Mouse (Mus musculus) hindbrain, embryonic 16.5 days (tissue): ENCODE measurements around the gene Spon2. TPM values are rescaled to one million over a fixed set of nuclear protein-coding genes. Genes with fewer than 3 reads are reported as not detected.

Experiments used
- ATAC-seq: fragments of 200-750 bp; cut with Nextera tagmentation; 2 replicates; pipeline ENCODE4 v1.8.0; 2017; ENCODE audit warnings: moderate TSS enrichment, moderate library complexity
- H3K27ac ChIP-seq: fragments of 300-500 bp; sonication (generic); 2 replicates; pipeline ENCODE4 v1.5.1; 2014; ENCODE audit warnings: low read depth, mild to moderate bottlenecking, control low read depth, low read length, moderate library complexity
- H3K27me3 ChIP-seq: fragments of 300-500 bp; sonication (generic); replicated peaks from 2 replicates; pipeline ENCODE4 v1.6.1; 2014; ENCODE audit warnings: low read length; ENCODE audit not compliant: control insufficient read depth, insufficient read depth
- H3K36me3 ChIP-seq: fragments of 300-500 bp; sonication (generic); 2 replicates; pipeline ENCODE4 v1.6.1; 2014; ENCODE audit warnings: mild to moderate bottlenecking, low read length, moderate library complexity, mixed read lengths; ENCODE audit not compliant: control insufficient read depth, insufficient read depth
- H3K4me1 ChIP-seq: fragments of 300-500 bp; sonication (generic); 2 replicates; pipeline ENCODE4 v1.6.1; 2014; ENCODE audit warnings: low read depth, low read length; ENCODE audit not compliant: control insufficient read depth, insufficient read depth
- H3K4me2 ChIP-seq: fragments of 300-500 bp; sonication (generic); 2 replicates; pipeline ENCODE4 v1.6.1; 2014; ENCODE audit warnings: mild to moderate bottlenecking, low read length, control low read depth, moderate library complexity
- H3K4me3 ChIP-seq: fragments of 300-500 bp; sonication (generic); 2 replicates; pipeline ENCODE4 v1.5.1; 2014; ENCODE audit warnings: mild to moderate bottlenecking, low read length, control low read depth, moderate library complexity
- H3K9ac ChIP-seq: fragments of 300-500 bp; sonication (generic); 2 replicates; pipeline ENCODE4 v1.6.1; 2014; ENCODE audit warnings: low read depth, mild to moderate bottlenecking, control low read depth, low read length, moderate library complexity
- H3K9me3 ChIP-seq: fragments of 300-500 bp; sonication (generic); 2 replicates; pipeline ENCODE4 v1.6.1; 2014; ENCODE audit warnings: mild to moderate bottlenecking, low read length, moderate library complexity; ENCODE audit not compliant: control insufficient read depth
- WGBS: fragments of 180-500 bp; shearing (Covaris S2); extraction: QIAGEN DNeasy Blood & Tissue Kit; methylation state at CpG from one replicate; pipeline ENCODE4 v1.1.7; 2014; 5-methylcytosine and 5-hydroxymethylcytosine counted together
- polyA plus RNA-seq: library from polyadenylated mRNA; unstranded; fragments of >200 nt; fragmentation: Nextera tagmentation; extraction: Ambion mirVana; gene quantifications from 2 replicates; pipeline ENCODE4 v1.2.1, GENCODE M21; 2015

The Spon2 gene
- polyA plus RNA-seq, 1 experiment from 2014 or later = 4.7 TPM

GRCm38 (mm10) chr5:33220350-33221044, 2.2 kb upstream of the Spon2 start:
- Histone ChIP-seq H3K9ac (no peak overlapping the region), H3K27me3 (no peaks in the 10 kb centered on the region), H3K9me3 (no peaks in the 10 kb centered on the region), H3K27ac (peak overlapping the region; percentile 2; the same call in 1 of the 2 replicates), H3K4me2 (no peak overlapping the region), H3K36me3 (no peaks in the 10 kb centered on the region), H3K4me1 (0 out of 2 replicates have a peak, but pooled peaks cover 5% of the 10 kb centered on the region), H3K4me3 (no peak overlapping the region)
- ATAC-seq = peak; percentile 76; the same call in 1 of the 2 replicates
- WGBS = 79% methylated on average over 10 of the region's 10 CpGs

GRCm38 (mm10) chr5:33219831-33220230, 1.6 kb upstream of the Spon2 start:
- Histone ChIP-seq H3K36me3 (no peaks in the 10 kb centered on the region), H3K27me3 (no peaks in the 10 kb centered on the region), H3K4me3 (no peak overlapping the region), H3K4me2 (no peak overlapping the region), H3K27ac (no peak overlapping the region), H3K9ac (no peak overlapping the region), H3K4me1 (0 out of 2 replicates have a peak, but pooled peaks cover 5% of the 10 kb centered on the region), H3K9me3 (no peaks in the 10 kb centered on the region)
- WGBS = 93% methylated on average over 4 of the region's 4 CpGs
- no peak for ATAC-seq

- H3K9ac ChIP-seq = no peak overlapping the region
- H3K36me3 ChIP-seq = no peaks in the 10 kb centered on the region
- no peak overlapping the region for H3K27ac ChIP-seq
- 0 out of 2 replicates have a peak, but pooled peaks cover 5% of the 10 kb centered on the region for H3K4me1 ChIP-seq
- no peak for ATAC-seq
- no peaks in the 10 kb centered on the region for H3K9me3 ChIP-seq
- H3K4me3 ChIP-seq = no peak overlapping the region
- H3K4me2 ChIP-seq = no peak overlapping the region
- H3K27me3 ChIP-seq = no peaks in the 10 kb centered on the region
- WGBS = 68% methylated on average over 20 of the region's 20 CpGs
Observed at GRCm38 (mm10) chr5:33218746-33219449, 643 bp upstream of the Spon2 start.

GRCm38 (mm10) chr5:33217663-33218062, 592 bp downstream of the Spon2 start:
- Histone ChIP-seq H3K9me3 (no peaks in the 10 kb centered on the region), H3K27ac (no peak overlapping the region), H3K9ac (no peak overlapping the region), H3K4me1 (0 out of 2 replicates have a peak, but pooled peaks cover 5% of the 10 kb centered on the region), H3K4me3 (no peak overlapping the region), H3K36me3 (no peaks in the 10 kb centered on the region), H3K4me2 (no peak overlapping the region), H3K27me3 (no peaks in the 10 kb centered on the region)
- 49% methylated on average over 3 of the region's 3 CpGs for WGBS
- no peak for ATAC-seq

- Histone ChIP-seq H3K36me3 (no peaks in the 10 kb centered on the region), H3K27ac (no peak overlapping the region), H3K27me3 (no peaks in the 10 kb centered on the region), H3K4me3 (no peak overlapping the region), H3K4me2 (no peak overlapping the region), H3K9me3 (no peaks in the 10 kb centered on the region), H3K4me1 (no peaks in the 10 kb centered on the region), H3K9ac (no peak overlapping the region)
- ATAC-seq = no peak
- WGBS = 70% methylated on average over 4 of the region's 4 CpGs
Observed at GRCm38 (mm10) chr5:33214723-33215122, 3.5 kb downstream of the Spon2 start.

GRCm38 (mm10) chr5:33211254-33211653, 7.0 kb downstream of the Spon2 start:
- Histone ChIP-seq H3K27ac (no peak overlapping the region), H3K4me1 (no peaks in the 10 kb centered on the region), H3K36me3 (no peaks in the 10 kb centered on the region), H3K9ac (no peak overlapping the region), H3K4me2 (no peak overlapping the region), H3K4me3 (no peak overlapping the region), H3K27me3 (no peaks in the 10 kb centered on the region), H3K9me3 (no peaks in the 10 kb centered on the region)
- WGBS = 87% methylated on average over 5 of the region's 5 CpGs
- no peak for ATAC-seq

GRCm38 (mm10) chr5:33210515-33210914, 7.7 kb downstream of the Spon2 start:
- WGBS = 84% methylated on average over 3 of the region's 3 CpGs
- H3K27me3 ChIP-seq = no peaks in the 10 kb centered on the region
- H3K36me3 ChIP-seq = no peaks in the 10 kb centered on the region
- H3K9ac ChIP-seq = no peak overlapping the region
- no peak overlapping the region for H3K4me3 ChIP-seq
- H3K9me3 ChIP-seq = no peaks in the 10 kb centered on the region
- no peak overlapping the region for H3K27ac ChIP-seq
- no peak for ATAC-seq
- H3K4me1 ChIP-seq = no peaks in the 10 kb centered on the region
- H3K4me2 ChIP-seq = no peak overlapping the region

GRCm38 (mm10) chr5:33208533-33209245, 9.6 kb downstream of the Spon2 start:
- no peak overlapping the region for H3K9ac ChIP-seq
- H3K4me2 ChIP-seq = no peak overlapping the region
- 81% methylated on average over 14 of the region's 14 CpGs for WGBS
- no peak overlapping the region for H3K4me3 ChIP-seq
- no peak overlapping the region for H3K27ac ChIP-seq
- H3K9me3 ChIP-seq = no peaks in the 10 kb centered on the region
- no peaks in the 10 kb centered on the region for H3K4me1 ChIP-seq
- no peaks in the 10 kb centered on the region for H3K27me3 ChIP-seq
- no peak for ATAC-seq
- H3K36me3 ChIP-seq = no peaks in the 10 kb centered on the region

- H3K4me3 ChIP-seq = no peak overlapping the region
- no peaks in the 10 kb centered on the region for H3K27me3 ChIP-seq
- H3K9me3 ChIP-seq = no peaks in the 10 kb centered on the region
- H3K4me1 ChIP-seq = no peaks in the 10 kb centered on the region
- H3K4me2 ChIP-seq = no peak overlapping the region
- no peaks in the 10 kb centered on the region for H3K36me3 ChIP-seq
- H3K9ac ChIP-seq = no peak overlapping the region; the same call in 1 of the 2 replicates
- WGBS = 55% methylated on average over 9 of the region's 9 CpGs
- no peak overlapping the region for H3K27ac ChIP-seq
- no peak for ATAC-seq
Observed at GRCm38 (mm10) chr5:33207136-33207535, 11.1 kb downstream of the Spon2 start.
